Mouse (Mus musculus) thymus, adult 2 months (tissue): ENCODE measurements around the gene Mettl9.

Experiments
- CTCF ChIP-seq: fragments of 200-500 bp; IDR thresholded peaks from 2 replicates; pipeline ENCODE4 v1.5.1; 2012; ENCODE audit warnings: mild to moderate bottlenecking, control low read depth, low read length, moderate library complexity, borderline replicate concordance; ENCODE audit not compliant: control insufficient read depth, poor library complexity, insufficient read depth; ENCODE audit errors: extremely low read depth
- POLR2A ChIP-seq: fragments of 200-500 bp; IDR thresholded peaks from 2 replicates; pipeline ENCODE4 v1.6.1; 2012; ENCODE audit warnings: mild to moderate bottlenecking, low read length, control low read depth, moderate library complexity; ENCODE audit not compliant: control insufficient read depth, poor library complexity, insufficient read depth; ENCODE audit errors: extremely low read depth

- TF ChIP-seq CTCF: no peak
- no peak for TF ChIP-seq POLR2A
Measured at GRCm38 (mm10) chr7:121045671-121046453, 11.6 kb downstream of the Mettl9 start.
